Mouse (Mus musculus) cerebellum, adult 2 months (tissue): Measurements from ENCODE around the gene Gp9.

Experiments used
- CTCF ChIP-seq: fragments of 200-500 bp; IDR thresholded peaks from 2 replicates; pipeline ENCODE4 v1.5.1; 2011; ENCODE audit warnings: low read depth, mild to moderate bottlenecking, control low read depth, low read length, moderate library complexity, borderline replicate concordance; ENCODE audit not compliant: insufficient read depth
- POLR2A ChIP-seq: fragments of 200-500 bp; IDR thresholded peaks from 2 replicates; pipeline ENCODE4 v1.6.1; 2011; ENCODE audit warnings: low read length, control low read depth, borderline replicate concordance; ENCODE audit not compliant: insufficient read depth

DNA sequence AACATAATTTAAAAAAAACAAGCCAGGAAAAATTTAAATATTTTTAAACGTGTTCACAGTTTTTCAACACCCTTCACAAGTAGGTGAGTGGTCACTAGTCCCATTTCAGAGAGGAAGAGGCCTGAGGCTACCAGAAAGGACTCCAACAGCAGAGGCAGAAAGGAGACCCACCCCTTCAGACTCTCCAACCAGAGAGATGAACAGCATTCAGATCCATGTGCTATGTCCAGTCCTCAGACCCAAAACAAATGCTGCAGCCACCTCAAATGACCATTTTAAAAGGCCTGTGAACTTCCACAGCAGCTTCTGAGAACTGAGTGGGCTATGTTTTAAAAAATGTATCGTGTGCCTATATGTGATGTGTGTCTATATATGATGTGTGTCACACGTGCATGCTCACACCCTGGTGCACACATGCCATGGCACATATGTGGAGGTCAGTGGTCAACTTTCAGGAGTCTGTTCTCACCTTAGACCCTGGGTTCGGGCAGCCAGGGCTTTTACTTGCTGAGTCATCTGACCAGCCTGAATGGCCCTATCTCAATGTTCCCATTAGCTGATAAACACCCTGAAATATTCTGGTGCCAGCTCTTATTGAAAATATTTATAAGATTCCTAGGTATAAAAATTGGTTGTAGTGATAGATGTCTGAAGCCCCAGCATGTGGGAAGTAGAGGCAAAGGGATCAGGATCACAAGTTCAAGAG lies 30.0 kb downstream of the Gp9 start:
- no peak for TF ChIP-seq CTCF
- no peak for TF ChIP-seq POLR2A
